Mouse (Mus musculus) right cerebral cortex, postnatal 10 days (tissue): ENCODE measurements at regions not wholly inside any gene's neighbourhood (a gene's known extent, or its start where the extent isn't known, plus 50 kb on each side); places are given as distances from the start of the nearest gene placed in this dataset.
"Not testable (repeated sequence)": the region's sequence is repeated elsewhere in the genome, so short reads cannot be mapped to it uniquely, and the experiment has no call there.

Experiments
- DNase-seq, 2 experiments: peaks; one replicate each; pipeline ENCODE4 v3.0.0; 2021; ENCODE audit warnings: low spot score in 2 of 2

- peak in 1 of 2 experiments; percentile 85 for DNase-seq
Observed at GRCm38 (mm10) chrX:75734628-75735302, 140.2 kb downstream of the Pls3 start.

GRCm38 (mm10) chrX:75733651-75734050 lies 141.3 kb downstream of the Pls3 start:
- DNase-seq: peak in 1 of 2 experiments; percentile 90

- peak in 1 of 2 experiments; percentile 68 for DNase-seq
Observed at GRCm38 (mm10) chrX:75729791-75730190, 145.2 kb downstream of the Pls3 start.

- DNase-seq: peak in 1 of 2 experiments; percentile 73
Observed at GRCm38 (mm10) chrX:75728507-75728906, 146.5 kb downstream of the Pls3 start.

GRCm38 (mm10) chrX:75723542-75723941 lies 145.5 kb upstream of the Rab39b start:
- not testable (repeated sequence) for DNase-seq

GRCm38 (mm10) chrX:75699949-75700348 lies 121.9 kb upstream of the Rab39b start:
- DNase-seq: no peak

GRCm38 (mm10) chrX:75675271-75675670 lies 97.2 kb upstream of the Rab39b start:
- DNase-seq: peak; percentile 17 to 22

GRCm38 (mm10) chrX:75673920-75674665 lies 96.1 kb upstream of the Rab39b start:
- DNase-seq: peak; percentile 97 to 98

GRCm38 (mm10) chrX:75673586-75673919 lies 95.5 kb upstream of the Rab39b start:
- no peak for DNase-seq

GRCm38 (mm10) chrX:75672976-75673375 lies 94.9 kb upstream of the Rab39b start:
- peak in 1 of 2 experiments; percentile 35 for DNase-seq

GRCm38 (mm10) chrX:75667636-75668035 lies 89.6 kb upstream of the Rab39b start:
- DNase-seq: no peak

GRCm38 (mm10) chrX:75643402-75643801 lies 65.4 kb upstream of the Rab39b start:
- no peak for DNase-seq
